Mouse (Mus musculus) kidney, postnatal 0 days (tissue): ENCODE results near the gene H1fnt. TPM values are rescaled to one million over a fixed set of nuclear protein-coding genes. Genes with fewer than 3 reads are reported as not detected.

Source experiments
- ATAC-seq: fragments of 200-750 bp; cut with Nextera tagmentation; replicated peaks from 2 replicates; pipeline ENCODE4 v1.8.0; 2017; ENCODE audit warnings: low read depth, moderate number of reproducible peaks, moderate TSS enrichment, moderate library complexity; ENCODE audit not compliant: low FRiP score
- DNase-seq: peaks from one replicate; pipeline ENCODE4 v3.0.0-alpha.2; 2016; ENCODE audit warnings: low spot score
- H3K27ac ChIP-seq: fragments of 300-500 bp; sonication (generic); 2 replicates; pipeline ENCODE4 v1.5.1; 2014; ENCODE audit warnings: mild to moderate bottlenecking
- H3K27me3 ChIP-seq: fragments of 300-500 bp; sonication (generic); 2 replicates; pipeline ENCODE4 v1.6.1; 2014; ENCODE audit warnings: low read length, mixed read lengths; ENCODE audit not compliant: insufficient read depth
- H3K36me3 ChIP-seq: fragments of 300-500 bp; sonication (generic); 2 replicates; pipeline ENCODE4 v1.6.1; 2014; ENCODE audit warnings: low read length, mixed read lengths; ENCODE audit not compliant: insufficient read depth
- H3K4me1 ChIP-seq: fragments of 300-500 bp; sonication (generic); replicated peaks from 2 replicates; pipeline ENCODE4 v1.6.1; 2014; ENCODE audit warnings: antibody characterized with exemption, low read length, mixed read lengths; ENCODE audit not compliant: insufficient read depth
- H3K4me2 ChIP-seq: fragments of 300-500 bp; sonication (generic); 2 replicates; pipeline ENCODE4 v1.6.1; 2014; ENCODE audit warnings: mild to moderate bottlenecking, low read length, moderate library complexity, mixed read lengths
- H3K4me3 ChIP-seq: fragments of 300-500 bp; sonication (generic); replicated peaks from 2 replicates; pipeline ENCODE4 v1.5.1; 2014; ENCODE audit warnings: low read depth, low read length
- H3K9ac ChIP-seq: fragments of 300-500 bp; sonication (generic); 2 replicates; pipeline ENCODE4 v1.6.1; 2014; ENCODE audit warnings: low read depth, low read length
- H3K9me3 ChIP-seq: fragments of 300-500 bp; sonication (generic); replicated peaks from 2 replicates; pipeline ENCODE4 v1.6.1; 2016; ENCODE audit warnings: low read length, inconsistent platforms, mixed read lengths
- CTCF ChIP-seq: IDR thresholded peaks from 2 replicates; pipeline ENCODE4 v1.5.1; 2016; ENCODE audit warnings: antibody characterized with exemption, low read depth, mild to moderate bottlenecking, moderate library complexity
- WGBS: fragments of 180-500 bp; shearing (Covaris S2); extraction: QIAGEN DNeasy Blood & Tissue Kit; methylation state at CpG from one replicate; pipeline ENCODE4 v1.1.7; 2014; 5-methylcytosine and 5-hydroxymethylcytosine counted together
- polyA plus RNA-seq: library from polyadenylated mRNA; unstranded; fragments of >200 nt; fragmentation: Nextera tagmentation; extraction: Ambion mirVana; gene quantifications from 2 replicates; pipeline ENCODE4 v1.2.1, GENCODE M21; 2015

The H1fnt gene
- polyA plus RNA-seq, 1 experiment from 2014 or later, result not detected

GRCm38 (mm10) chr15:98256271-98256670 lies 822 bp downstream of the H1fnt start:
- no peaks in the 10 kb centered on the region for H3K36me3 ChIP-seq
- H3K4me3 ChIP-seq, result no peak overlapping the region
- H3K27ac ChIP-seq, result no peak overlapping the region
- H3K4me2 ChIP-seq, result no peak overlapping the region
- 97% methylated on average over 13 of the region's 13 CpGs for WGBS
- no peaks in the 10 kb centered on the region for H3K4me1 ChIP-seq
- DNase-seq (no peak), ATAC-seq (no peak)
- no peak for TF ChIP-seq CTCF
- H3K9me3 ChIP-seq, result no peaks in the 10 kb centered on the region
- H3K27me3 ChIP-seq, result no peaks in the 10 kb centered on the region
- H3K9ac ChIP-seq, result no peak overlapping the region

DNA sequence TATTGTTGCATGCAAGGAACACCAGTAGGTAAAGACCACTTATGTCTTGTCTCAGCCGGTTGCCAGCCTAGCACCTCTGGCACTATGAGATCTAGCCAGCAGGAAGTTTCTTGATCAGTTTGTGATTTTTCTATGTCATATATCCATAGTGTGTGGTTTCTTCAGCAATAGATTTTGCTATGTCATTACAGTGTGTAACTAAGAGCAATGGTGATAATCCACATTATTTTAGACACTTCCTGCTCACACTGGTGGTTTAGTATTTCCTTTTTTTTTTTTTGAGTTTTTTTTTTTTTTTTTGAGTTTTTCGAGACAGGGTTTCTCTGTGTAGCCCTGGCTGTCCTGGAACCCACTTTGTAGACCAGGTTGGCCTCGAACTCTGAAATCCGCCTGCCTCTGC lies 21.7 kb downstream of the H1fnt start:
- H3K36me3 ChIP-seq, result no peaks in the 10 kb centered on the region
- ATAC-seq, result no peak
- no peaks in the 10 kb centered on the region for H3K9me3 ChIP-seq
- no peaks in the 10 kb centered on the region for H3K27me3 ChIP-seq
- no peak for DNase-seq
- TF ChIP-seq CTCF, result no peak
- H3K4me1 ChIP-seq, result no peaks in the 10 kb centered on the region
- whole genome bisulfite sequencing, result 89% methylated on average over 4 of the region's 4 CpGs
- no peak overlapping the region for H3K4me3 ChIP-seq
- no peak overlapping the region for H3K9ac ChIP-seq
- H3K4me2 ChIP-seq, result no peak overlapping the region
- no peak overlapping the region for H3K27ac ChIP-seq

DNA sequence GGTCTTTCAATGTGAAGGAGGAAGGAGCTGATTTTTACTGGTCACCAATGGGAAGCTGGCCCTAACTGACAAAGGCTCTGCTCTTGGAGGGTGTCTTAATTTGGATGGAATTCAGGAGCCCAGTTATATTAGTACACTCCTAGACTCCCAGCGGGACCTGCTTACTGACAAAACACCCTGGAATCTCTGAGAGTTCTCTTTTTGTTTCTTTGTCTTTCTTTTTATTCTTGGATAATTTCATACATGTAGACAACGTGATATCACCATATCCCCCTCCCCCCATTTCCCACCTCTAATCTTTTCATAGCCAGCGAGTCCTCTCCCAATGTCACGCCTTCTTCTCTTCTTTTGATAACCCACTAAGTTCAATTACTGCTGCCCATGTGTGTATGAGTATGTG lies 22.7 kb downstream of the H1fnt start, which contains the start of gene Olfr286:
TSS of gene Olfr286 (minus strand) at position 101 of the 400 bp plus-strand sequence.
- DNase-seq (no peak), ATAC-seq (no peak)
- no peak within 1 kb of the TSS for H3K4me2 ChIP-seq
- H3K27me3 ChIP-seq, result no peaks in the 10 kb centered on the region
- H3K27ac ChIP-seq, result no peak within 1 kb of the TSS
- H3K9me3 ChIP-seq, result no peaks in the 10 kb centered on the region
- no peaks in the 10 kb centered on the region for H3K36me3 ChIP-seq
- no peak within 1 kb of the TSS for H3K4me3 ChIP-seq
- no peaks in the 10 kb centered on the region for H3K4me1 ChIP-seq
- no peak within 1 kb of the TSS for H3K9ac ChIP-seq
- 84% methylated on average over 4 of the region's 4 CpGs for WGBS
- TF ChIP-seq CTCF, result no peak

DNA sequence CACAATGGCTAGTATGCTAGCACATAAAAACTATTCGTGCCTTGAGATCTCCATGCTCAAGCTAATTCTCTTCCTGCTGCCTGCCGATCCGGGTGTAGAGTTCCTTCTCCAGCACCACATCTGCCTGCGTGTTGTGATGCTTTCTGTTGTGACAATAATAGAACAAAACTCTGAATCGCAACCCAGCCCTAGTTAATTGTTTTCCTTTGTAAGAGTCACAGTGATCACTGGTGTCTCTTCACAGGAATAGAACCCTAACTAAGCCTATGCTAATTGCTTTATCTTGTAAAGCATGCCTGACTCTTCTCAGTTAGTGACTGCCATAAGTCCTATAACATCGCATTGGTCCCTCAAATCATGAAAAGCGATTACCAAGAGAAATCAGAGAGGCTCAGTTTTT lies 31.0 kb downstream of the H1fnt start:
- H3K4me2 ChIP-seq, result no peak overlapping the region
- no peak for TF ChIP-seq CTCF
- no peak for DNase-seq
- H3K9ac ChIP-seq, result no peak overlapping the region
- H3K4me1 ChIP-seq, result no peaks in the 10 kb centered on the region
- ATAC-seq, result no peak
- no peaks in the 10 kb centered on the region for H3K27me3 ChIP-seq
- H3K27ac ChIP-seq, result no peak overlapping the region
- no peak overlapping the region for H3K4me3 ChIP-seq
- no peaks in the 10 kb centered on the region for H3K36me3 ChIP-seq
- 77% methylated on average over 7 of the region's 7 CpGs for WGBS
- no peaks in the 10 kb centered on the region for H3K9me3 ChIP-seq

GRCm38 (mm10) chr15:98225610-98226009 lies 31.5 kb downstream of the H1fnt start:
- Histone ChIP-seq H3K4me1 (no peaks in the 10 kb centered on the region), H3K36me3 (no peaks in the 10 kb centered on the region), H3K27me3 (no peaks in the 10 kb centered on the region), H3K9me3 (no peaks in the 10 kb centered on the region), H3K27ac (no peak overlapping the region), H3K4me2 (no peak overlapping the region), H3K9ac (no peak overlapping the region), H3K4me3 (no peak overlapping the region)
- 45% methylated on average over 16 of the region's 16 CpGs for WGBS
- DNase-seq, result no peak
- ATAC-seq, result no peak
- no peak for TF ChIP-seq CTCF

DNA sequence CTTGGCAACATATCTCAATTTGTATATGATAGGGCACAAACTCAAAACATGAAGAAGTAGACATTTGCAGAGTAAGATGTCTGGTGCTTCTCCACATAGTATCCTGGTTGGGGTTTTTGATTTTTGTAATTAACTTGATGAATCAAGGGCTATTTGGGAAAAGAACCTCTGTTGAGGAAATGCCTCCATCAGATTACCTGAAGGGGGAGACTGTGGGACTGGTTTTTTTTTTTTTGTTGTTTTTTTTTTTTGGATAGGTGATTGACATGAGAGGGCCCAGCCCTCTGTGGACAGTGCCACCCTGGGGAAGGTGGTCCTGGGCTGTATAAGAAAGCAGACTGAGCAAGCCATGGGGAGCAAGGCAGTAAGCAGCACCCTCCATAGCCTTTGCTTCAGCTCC lies 34.7 kb downstream of the H1fnt start:
- no peaks in the 10 kb centered on the region for H3K27me3 ChIP-seq
- H3K27ac ChIP-seq, result no peak overlapping the region
- H3K9me3 ChIP-seq, result no peaks in the 10 kb centered on the region
- no peak overlapping the region for H3K9ac ChIP-seq
- no peaks in the 10 kb centered on the region for H3K4me1 ChIP-seq
- H3K36me3 ChIP-seq, result no peaks in the 10 kb centered on the region
- H3K4me2 ChIP-seq, result no peak overlapping the region
- no peak overlapping the region for H3K4me3 ChIP-seq
- ATAC-seq (no peak), DNase-seq (no peak)
- no peak for TF ChIP-seq CTCF

DNA sequence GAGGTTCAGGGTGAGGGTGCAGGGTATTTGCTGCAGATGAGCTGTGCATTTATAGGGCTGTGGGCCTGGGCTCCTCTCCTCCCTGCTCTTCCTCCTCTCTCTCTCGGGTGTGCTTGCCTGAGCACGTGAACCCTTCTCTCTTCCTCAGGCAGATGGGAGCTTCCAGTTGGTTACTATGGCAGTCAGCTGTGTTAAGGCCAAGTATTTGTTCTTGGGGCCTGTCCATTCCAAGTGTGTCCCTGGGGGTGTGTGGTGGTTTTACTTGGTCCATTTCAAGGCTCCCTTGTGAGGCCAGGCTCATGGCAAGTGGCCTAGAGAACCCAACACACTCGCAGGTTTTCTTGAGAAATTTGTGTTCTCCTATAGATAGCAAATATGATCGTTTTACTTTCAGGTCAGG lies 36.2 kb downstream of the H1fnt start, which contains the start of the genes Gm44579 and Olfr287:
TSS of gene Gm44579 (minus strand) at position 101 of the 400 bp plus-strand sequence.
TSS of gene Olfr287 (minus strand) at position 180 of the 400 bp plus-strand sequence.
- no peaks in the 10 kb centered on the region for H3K4me1 ChIP-seq
- TF ChIP-seq CTCF, result no peak
- ATAC-seq (no peak), DNase-seq (no peak)
- no peak within 1 kb of the TSS for H3K9ac ChIP-seq
- H3K4me3 ChIP-seq, result no peak within 1 kb of the TSS
- H3K36me3 ChIP-seq, result no peaks in the 10 kb centered on the region
- H3K27me3 ChIP-seq, result no peaks in the 10 kb centered on the region
- no peaks in the 10 kb centered on the region for H3K9me3 ChIP-seq
- H3K27ac ChIP-seq, result no peak within 1 kb of the TSS
- H3K4me2 ChIP-seq, result no peak within 1 kb of the TSS
- WGBS, result 73% methylated on average over 4 of the region's 4 CpGs
